Mouse (Mus musculus) cerebellum, adult 11-12 months (tissue): ENCODE results near the gene Lrwd1.

Source experiments
- DNase-seq: peaks from one replicate; pipeline ENCODE4 v3.0.0; 2022

The Lrwd1 gene

DNA sequence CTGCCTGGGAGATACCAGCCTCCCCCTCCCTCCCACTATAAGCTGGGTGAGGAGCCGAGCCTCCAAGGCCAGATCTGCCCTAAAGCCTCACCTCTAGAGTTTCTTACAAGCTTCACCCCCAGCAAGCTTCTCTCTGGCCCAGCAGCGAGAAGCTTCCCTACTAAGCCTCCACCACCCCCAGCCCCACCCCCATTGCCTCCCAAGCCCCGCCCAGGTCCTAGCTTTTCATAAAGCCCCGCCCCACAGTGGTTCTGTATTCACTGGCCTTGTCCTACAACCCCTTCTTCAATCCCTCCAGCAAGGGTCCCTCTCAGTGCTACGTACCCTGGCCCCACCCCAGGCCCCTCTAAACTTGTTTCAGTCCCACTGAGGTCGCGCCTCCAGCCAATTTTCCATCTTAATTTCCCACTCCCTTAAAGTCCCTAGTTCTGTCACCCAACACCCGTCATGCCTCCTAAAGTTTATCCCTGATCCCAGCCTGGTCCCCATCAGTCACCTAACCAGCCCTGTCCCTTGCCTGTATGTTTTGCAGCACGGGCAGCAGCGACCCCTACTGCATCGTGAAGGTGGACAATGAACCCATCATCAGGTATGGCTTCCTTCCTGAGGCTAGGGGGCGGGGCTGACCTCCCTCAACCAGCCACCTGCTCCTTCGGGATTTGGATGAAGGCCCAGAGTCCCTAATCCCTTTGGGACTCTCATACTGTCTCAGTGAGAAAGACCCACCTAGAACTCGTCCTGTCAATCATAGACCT, 46.9 kb downstream of the Lrwd1 start:
- no peak for DNase-seq

DNA sequence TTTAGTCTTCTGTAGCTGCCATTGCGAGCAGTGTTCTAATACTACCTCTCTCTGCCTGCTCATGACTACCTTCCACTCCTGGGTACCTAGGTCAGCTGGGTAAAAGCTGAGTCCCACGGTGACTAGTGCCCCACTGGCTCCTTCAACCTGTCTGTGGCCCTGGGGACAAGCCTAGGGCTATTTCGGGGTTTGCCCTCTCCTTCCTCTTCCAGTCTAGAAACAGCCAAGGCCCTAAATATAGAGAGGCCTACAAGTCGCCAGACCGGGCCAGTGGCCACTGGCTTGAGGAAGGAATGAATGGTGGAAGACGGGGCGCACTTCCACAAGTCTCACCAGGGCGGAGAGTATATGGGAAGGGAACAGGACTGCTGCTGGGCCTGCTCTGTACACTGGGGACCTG, 49.6 kb downstream of the Lrwd1 start:
- DNase-seq = no peak

DNA sequence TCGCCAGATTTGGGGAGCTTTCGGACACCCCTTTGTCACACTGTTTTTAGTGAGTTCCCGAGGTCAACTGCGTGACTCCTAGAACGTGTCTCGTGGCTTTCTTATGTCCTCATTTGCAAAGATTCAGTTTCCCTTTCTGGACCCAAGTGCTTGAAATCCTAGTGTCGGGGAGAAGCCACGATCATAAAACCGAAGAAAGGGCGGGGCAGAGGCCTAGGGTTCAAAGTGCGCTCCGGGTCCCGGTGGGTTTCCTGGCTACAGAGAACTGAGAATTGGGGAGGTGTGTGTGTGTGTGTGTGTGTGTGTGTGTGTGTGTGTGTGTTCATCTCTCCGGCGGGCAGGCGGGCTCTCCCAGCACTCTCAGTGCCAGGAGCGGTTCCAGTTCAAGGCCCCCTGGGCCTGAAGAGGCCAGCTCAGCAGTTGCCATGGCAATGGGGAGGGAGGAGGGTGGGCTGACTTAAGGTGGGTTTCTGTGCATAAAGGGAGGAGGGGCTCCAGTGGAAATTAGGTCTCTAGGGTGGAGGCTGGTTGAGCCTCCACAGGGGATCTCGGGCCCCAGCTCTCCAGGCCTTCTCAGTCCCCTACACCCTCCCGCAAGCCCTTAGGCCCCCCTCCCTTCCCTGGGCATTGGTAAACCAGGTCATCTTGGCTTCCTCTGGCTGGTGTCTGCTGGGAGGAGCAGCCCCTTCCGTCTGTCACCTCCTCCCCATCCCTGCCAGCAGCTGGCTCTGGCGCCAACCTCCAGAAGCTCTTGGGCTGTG, 50.8 kb downstream of the Lrwd1 start:
- DNase-seq = peak; percentile 82

DNA sequence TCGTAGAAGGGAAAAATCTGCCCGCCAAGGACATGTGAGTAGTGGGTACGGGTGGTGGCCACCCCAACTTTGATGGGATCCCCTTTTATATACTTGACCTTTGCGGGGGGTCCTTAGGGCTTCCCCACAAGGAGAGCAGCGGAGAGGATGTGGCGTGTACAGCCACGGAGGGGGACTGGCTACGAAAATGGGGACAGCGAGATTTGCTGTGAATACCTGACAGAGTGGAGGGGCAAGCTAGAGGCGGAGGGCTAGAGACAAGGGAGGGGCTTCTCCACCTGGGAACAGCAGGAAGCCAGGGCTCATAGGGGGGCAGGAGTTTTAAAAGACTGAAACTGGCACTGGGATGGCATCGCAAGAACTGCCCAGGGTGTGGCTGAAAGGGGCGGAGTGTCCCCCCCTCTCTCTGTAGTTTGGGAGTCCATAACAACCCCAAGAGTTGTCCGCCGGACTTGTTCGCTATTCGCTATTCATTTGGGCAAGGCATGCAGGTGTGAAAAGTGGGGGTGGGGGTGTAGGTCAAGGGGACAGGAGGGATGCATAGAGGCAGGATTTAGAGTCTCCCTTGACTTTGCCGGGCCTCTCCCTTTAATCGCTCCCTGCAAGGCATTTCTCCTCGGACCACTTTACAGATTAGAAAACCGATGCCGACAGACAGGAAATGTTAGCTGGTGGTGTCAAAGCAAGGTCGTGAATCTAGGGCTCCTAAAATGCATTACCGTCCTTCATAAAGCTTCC, 51.6 kb downstream of the Lrwd1 start:
- no peak for DNase-seq

DNA sequence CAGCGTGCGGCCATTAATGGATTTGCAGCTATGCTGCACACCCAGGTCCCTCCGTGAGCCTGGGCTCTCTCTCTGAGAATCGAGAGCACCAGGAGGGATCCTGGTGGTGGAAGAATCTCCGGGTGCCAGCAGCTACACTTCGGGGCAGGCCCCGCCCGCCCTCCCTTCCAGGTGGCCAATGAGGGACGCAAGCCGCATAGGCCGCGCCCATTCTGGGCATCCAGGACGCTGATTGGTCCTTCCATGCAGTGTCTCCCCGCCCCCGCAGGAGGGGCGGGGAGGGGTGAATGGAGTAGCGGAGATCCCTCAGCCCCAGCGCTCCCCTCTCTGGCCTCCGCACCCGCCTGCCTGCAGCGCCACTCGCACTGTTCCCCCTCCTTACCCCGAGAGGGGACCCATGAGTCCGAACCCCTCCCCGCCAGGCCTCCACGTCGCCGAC, 52.2 kb downstream of the Lrwd1 start, which contains the start of gene Rasa4:
Gene Rasa4 (plus strand): TSS at position 248 of the 439 bp plus-strand sequence.
- peak; percentile 94 for DNase-seq

DNA sequence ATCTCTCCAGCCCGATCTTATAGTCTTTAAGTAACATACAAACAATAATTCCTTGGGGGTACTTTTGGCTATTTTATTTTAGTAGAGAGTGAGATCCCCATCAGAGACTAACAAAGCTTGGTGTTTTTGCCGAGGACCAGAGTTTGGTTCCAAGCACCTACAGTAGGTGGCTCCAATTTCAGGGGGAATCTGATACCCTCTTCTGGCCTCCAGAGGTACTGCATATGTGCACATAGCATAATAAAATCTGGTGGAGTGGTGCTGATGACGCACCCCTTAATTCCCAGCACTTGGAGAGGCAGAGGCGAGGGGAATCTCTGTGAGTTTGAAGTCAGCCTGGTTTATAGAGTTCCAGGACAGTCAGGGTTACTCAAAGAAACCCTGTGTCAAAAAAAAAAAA, 53.5 kb downstream of the Lrwd1 start:
- DNase-seq = no peak

DNA sequence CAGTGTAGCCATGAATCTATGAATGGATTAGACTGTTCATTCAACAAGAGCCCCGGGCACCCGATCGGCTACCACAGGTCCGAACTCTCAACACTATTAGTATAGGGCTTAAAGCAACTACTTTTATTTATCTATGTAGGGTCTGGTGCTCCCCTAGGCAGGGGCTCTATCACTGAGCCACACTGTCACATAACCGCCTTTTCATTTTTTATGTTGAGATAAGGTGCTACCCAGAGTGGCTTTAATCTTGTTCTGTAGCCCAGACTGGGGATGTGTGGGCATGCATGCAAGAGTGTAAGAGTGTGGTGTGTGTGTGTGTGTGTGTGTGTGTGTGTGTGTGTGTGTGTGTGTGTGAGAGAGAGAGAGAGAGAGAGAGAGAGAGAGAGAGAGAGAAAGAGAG, 57.7 kb downstream of the Lrwd1 start:
- DNase-seq = no peak

DNA sequence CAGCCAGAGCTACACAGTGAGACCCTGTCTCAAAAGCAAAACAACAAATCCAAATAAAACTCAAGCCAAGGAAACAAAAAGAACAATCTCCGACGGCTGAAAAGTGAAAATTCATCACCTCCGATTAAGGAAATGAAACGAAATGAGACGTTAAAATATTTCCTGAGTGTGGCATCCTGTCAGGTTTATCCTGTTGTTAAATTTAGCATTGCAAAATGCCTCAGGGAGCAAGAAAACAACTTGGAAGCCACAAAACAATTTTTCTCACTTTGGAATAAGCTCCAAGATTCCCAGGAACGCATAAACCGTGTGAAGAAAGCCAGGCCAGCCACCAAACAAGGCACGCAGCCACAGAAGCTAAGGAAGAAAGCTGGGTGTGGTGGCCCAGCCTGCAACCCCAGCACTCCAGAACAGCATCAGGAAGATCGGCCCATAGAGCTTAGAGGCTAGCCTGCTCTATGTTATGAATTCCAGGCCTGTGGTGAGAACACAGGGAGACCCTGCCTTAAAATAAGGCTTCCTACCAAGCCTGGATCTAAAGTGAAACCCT, 58.8 kb downstream of the Lrwd1 start:
- DNase-seq = no peak

DNA sequence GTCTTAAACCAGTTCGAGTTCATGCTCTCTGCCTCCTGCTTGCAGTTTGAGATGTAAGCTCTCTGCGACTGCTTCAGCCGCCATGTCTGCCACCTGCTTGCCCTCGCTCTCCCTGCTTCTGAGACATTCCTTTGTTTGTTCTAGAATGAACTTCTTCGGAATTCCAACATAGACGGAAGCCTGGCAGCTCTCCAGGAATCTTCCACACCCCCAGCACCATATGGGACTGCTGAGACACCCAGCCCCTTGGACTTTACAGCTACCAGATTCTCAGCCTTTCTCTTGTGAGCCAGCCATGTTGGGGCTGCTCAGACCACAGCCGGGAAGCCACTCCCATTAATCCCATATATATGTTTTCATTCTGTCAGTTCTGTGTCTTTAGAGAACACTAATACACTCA, 59.6 kb downstream of the Lrwd1 start:
- DNase-seq = no peak

DNA sequence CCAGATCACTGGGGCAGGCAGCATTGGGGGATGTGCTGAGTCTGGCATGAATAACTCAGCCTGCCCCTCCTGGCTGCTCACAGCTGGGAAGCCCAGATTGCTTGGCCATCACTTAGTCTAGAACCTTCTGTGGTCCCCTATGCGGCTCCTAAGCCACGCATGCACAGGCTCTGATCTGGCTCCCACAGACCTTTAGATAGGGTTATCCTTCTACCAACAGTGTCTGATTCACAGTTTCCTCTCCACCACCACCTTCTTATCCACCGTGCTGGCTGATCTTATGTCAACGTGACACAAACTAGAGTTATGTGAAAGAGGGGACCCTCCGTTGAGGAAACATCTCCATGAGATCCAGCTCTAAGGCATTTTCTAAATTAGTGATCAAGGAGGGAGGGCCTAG, 60.8 kb downstream of the Lrwd1 start:
- DNase-seq = no peak

DNA sequence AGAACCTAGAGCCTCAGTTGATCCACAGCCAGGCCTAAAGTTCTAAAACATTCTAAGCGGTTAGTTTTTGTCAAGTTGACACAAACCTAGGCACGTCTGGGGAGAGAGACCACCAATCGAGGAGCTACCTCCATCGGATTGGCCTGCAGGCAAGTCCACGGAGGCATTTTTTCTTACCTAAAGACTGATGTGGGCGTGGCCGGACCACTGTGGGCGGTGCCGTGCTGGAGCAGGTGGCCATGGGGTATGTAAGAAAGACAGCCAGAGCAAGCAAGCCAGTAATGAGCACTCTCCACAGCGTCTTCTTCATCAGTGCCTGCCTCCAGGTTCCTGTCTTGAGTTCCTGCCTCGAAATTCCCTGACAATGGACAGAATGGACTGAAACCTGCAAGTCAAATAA, 62.3 kb downstream of the Lrwd1 start:
- no peak for DNase-seq

DNA sequence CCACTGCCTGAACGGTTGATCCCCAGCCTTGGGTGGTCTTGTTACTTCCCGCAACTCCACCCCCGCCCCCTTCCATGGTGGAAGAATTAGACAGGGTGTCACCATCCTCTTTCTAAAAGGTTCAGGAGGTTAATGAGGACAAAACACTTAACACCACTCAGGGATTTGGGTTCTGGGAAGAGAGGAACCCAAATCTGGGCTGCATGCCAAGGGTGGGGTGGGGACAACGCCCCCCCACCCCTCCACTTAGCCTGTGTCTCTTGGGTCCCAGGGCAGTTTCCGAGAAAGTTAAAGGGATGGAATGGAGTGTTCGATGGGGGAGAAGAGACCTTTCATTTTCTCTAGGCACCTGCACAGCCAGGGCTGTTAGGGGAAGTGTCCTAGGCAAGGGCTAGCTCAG, 62.8 kb downstream of the Lrwd1 start:
- DNase-seq = no peak
